Mouse (Mus musculus) cerebellum, adult (tissue): ENCODE data around the gene Tmem87b.
A peak's percentile ranks its signal among the peaks of the same experiment; 100 is the strongest.

Experiments used
- ATAC-seq: cut with Nextera tagmentation; 2 replicates; pipeline ENCODE4 v1.9.2; 2017; ENCODE audit warnings: mild to moderate bottlenecking, moderate library complexity, mixed read lengths; ENCODE audit not compliant: insufficient number of reproducible peaks, low FRiP score, low TSS enrichment

Gene Tmem87b

GRCm38 (mm10) chr2:128817786-128818681 is at the start of gene Tmem87b:
Gene Tmem87b, plus strand, starts transcription at chr2:128818118.
- peak; percentile 89 for ATAC-seq

GRCm38 (mm10) chr2:128768545-128769247 is 49.2 kb upstream of the Tmem87b start:
- no peak for ATAC-seq

- no peak for ATAC-seq
Measured at GRCm38 (mm10) chr2:128770557-128770956, 47.4 kb upstream of the Tmem87b start.

- no peak for ATAC-seq
Measured at GRCm38 (mm10) chr2:128771048-128771447, 46.9 kb upstream of the Tmem87b start.

GRCm38 (mm10) chr2:128771750-128772338 is 46.1 kb upstream of the Tmem87b start:
- no peak for ATAC-seq

GRCm38 (mm10) chr2:128782231-128782630 is 35.7 kb upstream of the Tmem87b start:
- no peak for ATAC-seq

GRCm38 (mm10) chr2:128783660-128784345 is 34.1 kb upstream of the Tmem87b start:
- ATAC-seq, result no peak

- no peak for ATAC-seq
Measured at GRCm38 (mm10) chr2:128784814-128785213, 33.1 kb upstream of the Tmem87b start.

GRCm38 (mm10) chr2:128786341-128786740 is 31.6 kb upstream of the Tmem87b start:
- ATAC-seq, result no peak

GRCm38 (mm10) chr2:128786795-128787194 is 31.1 kb upstream of the Tmem87b start:
- ATAC-seq, result no peak

GRCm38 (mm10) chr2:128787805-128788204 is 30.1 kb upstream of the Tmem87b start:
- no peak for ATAC-seq

GRCm38 (mm10) chr2:128790875-128791614 is 26.9 kb upstream of the Tmem87b start:
- ATAC-seq, result no peak

GRCm38 (mm10) chr2:128793958-128794357 is 24.0 kb upstream of the Tmem87b start:
- ATAC-seq, result no peak

GRCm38 (mm10) chr2:128796463-128796862 is 21.5 kb upstream of the Tmem87b start:
- ATAC-seq, result no peak

GRCm38 (mm10) chr2:128803441-128803840 is 14.5 kb upstream of the Tmem87b start:
- ATAC-seq, result no peak

- ATAC-seq, result no peak
Measured at GRCm38 (mm10) chr2:128805341-128805740, 12.6 kb upstream of the Tmem87b start.

- no peak for ATAC-seq
Measured at GRCm38 (mm10) chr2:128806561-128806960, 11.4 kb upstream of the Tmem87b start.

GRCm38 (mm10) chr2:128812761-128813160 is 5.2 kb upstream of the Tmem87b start:
- ATAC-seq, result no peak

GRCm38 (mm10) chr2:128816311-128816710 is 1.6 kb upstream of the Tmem87b start:
- no peak for ATAC-seq

- ATAC-seq, result no peak
Measured at GRCm38 (mm10) chr2:128816916-128817315, 1.0 kb upstream of the Tmem87b start.
